Mouse (Mus musculus) hindbrain, embryonic 11.5 days (tissue): Measurements from ENCODE around the gene Wnk2. TPM values are rescaled to one million over a fixed set of nuclear protein-coding genes. Genes with fewer than 3 reads are reported as not detected.

ENCODE experiments used
- ATAC-seq: fragments of 200-750 bp; cut with Nextera tagmentation; 2 replicates; pipeline ENCODE4 v1.8.0; 2017; ENCODE audit warnings: mild to moderate bottlenecking, moderate TSS enrichment, moderate library complexity; ENCODE audit not compliant: low FRiP score
- DNase-seq: peaks from one replicate; pipeline ENCODE4 v3.0.0-alpha.2; 2015; ENCODE audit warnings: low spot score
- H3K27ac ChIP-seq: fragments of 300-500 bp; sonication (generic); 2 replicates; pipeline ENCODE4 v1.5.1; 2014; ENCODE audit warnings: mild to moderate bottlenecking, low read depth, low read length
- H3K27me3 ChIP-seq: fragments of 300-500 bp; sonication (generic); 2 replicates; pipeline ENCODE4 v1.6.1; 2014; ENCODE audit warnings: mild to moderate bottlenecking, low read length, moderate library complexity, mixed read lengths; ENCODE audit not compliant: control insufficient read depth, insufficient read depth
- H3K36me3 ChIP-seq: fragments of 300-500 bp; sonication (generic); 2 replicates; pipeline ENCODE4 v1.6.1; 2014; ENCODE audit warnings: mild to moderate bottlenecking, low read length, moderate library complexity, mixed read lengths; ENCODE audit not compliant: control insufficient read depth, insufficient read depth
- H3K4me1 ChIP-seq: fragments of 300-500 bp; sonication (generic); replicated peaks from 2 replicates; pipeline ENCODE4 v1.6.1; 2014; ENCODE audit warnings: low read length, mixed read lengths; ENCODE audit not compliant: control insufficient read depth, insufficient read depth
- H3K4me2 ChIP-seq: fragments of 300-500 bp; sonication (generic); replicated peaks from 2 replicates; pipeline ENCODE4 v1.6.1; 2014; ENCODE audit warnings: mild to moderate bottlenecking, low read depth, low read length
- H3K4me3 ChIP-seq: fragments of 300-500 bp; sonication (generic); 2 replicates; pipeline ENCODE4 v1.5.1; 2014; ENCODE audit warnings: low read depth, low read length
- H3K9ac ChIP-seq: fragments of 300-500 bp; sonication (generic); 2 replicates; pipeline ENCODE4 v1.6.1; 2014; ENCODE audit warnings: low read depth, low read length
- H3K9me3 ChIP-seq: fragments of 300-500 bp; sonication (generic); 2 replicates; pipeline ENCODE4 v1.6.1; 2016; ENCODE audit warnings: low read length; ENCODE audit not compliant: control insufficient read depth
- WGBS: fragments of 180-500 bp; shearing (Covaris S2); extraction: QIAGEN DNeasy Blood & Tissue Kit; methylation state at CpG from one replicate; pipeline ENCODE4 v1.1.7; 2014; 5-methylcytosine and 5-hydroxymethylcytosine counted together
- polyA plus RNA-seq: library from polyadenylated mRNA; unstranded; fragments of >200 nt; fragmentation: Nextera tagmentation; extraction: Ambion mirVana; gene quantifications from 2 replicates; pipeline ENCODE4 v1.2.1, GENCODE M21; 2014

Gene Wnk2
- polyA plus RNA-seq, 1 experiment from 2014 or later, result 11.0 TPM

DNA sequence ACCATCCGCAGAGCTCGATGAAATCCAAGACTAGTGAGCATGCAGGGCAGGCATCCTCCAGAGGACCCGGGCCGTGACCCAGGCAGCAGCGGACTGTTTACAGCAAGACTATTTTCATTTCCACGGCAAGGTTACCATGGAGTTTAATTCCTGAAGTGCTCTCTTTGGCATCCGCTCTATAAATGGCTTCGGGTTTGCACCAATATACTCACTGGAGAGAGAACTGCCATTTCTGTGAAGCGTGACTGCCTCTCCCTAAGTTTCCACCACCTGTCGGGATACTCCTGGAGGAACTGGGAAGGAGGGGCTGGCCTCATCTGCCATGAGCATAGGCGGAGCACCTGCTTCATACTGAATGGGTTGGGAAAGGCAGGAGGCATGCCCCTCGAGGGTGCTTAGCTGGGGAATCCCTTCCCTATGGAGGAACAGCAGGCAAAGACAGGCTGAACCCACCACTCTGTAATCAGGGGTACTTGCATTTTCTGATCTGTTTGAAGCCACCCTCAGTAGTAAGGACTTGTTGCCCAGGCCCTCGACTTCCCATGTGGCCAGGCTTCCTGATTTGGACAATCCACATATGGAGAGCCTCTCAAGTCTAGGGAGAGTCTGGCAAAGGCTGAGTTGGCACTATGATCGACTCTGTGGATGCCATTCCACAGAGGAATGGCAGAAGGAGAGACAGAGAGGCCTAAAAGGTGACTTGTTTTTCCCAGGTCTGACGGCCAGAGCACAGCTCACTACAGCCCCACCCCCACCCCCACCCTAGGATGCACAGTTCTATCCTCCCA is 19.8 kb downstream of the Wnk2 start:
- no peaks in the 10 kb centered on the region for H3K27me3 ChIP-seq
- WGBS, result 52% methylated on average over 15 of the region's 15 CpGs
- DNase-seq, result no peak
- H3K4me3 ChIP-seq, result no peak overlapping the region
- H3K9me3 ChIP-seq, result no peaks in the 10 kb centered on the region
- 0 out of 2 replicates have a peak overlapping the region, but pooled peaks have one; percentile 24 for H3K27ac ChIP-seq
- peaks cover 20% of the 10 kb centered on the region for H3K4me1 ChIP-seq
- no peak overlapping the region for H3K4me2 ChIP-seq
- ATAC-seq, result no peak
- no peak overlapping the region for H3K9ac ChIP-seq
- no peaks in the 10 kb centered on the region; the same call in 1 of the 2 replicates for H3K36me3 ChIP-seq

DNA sequence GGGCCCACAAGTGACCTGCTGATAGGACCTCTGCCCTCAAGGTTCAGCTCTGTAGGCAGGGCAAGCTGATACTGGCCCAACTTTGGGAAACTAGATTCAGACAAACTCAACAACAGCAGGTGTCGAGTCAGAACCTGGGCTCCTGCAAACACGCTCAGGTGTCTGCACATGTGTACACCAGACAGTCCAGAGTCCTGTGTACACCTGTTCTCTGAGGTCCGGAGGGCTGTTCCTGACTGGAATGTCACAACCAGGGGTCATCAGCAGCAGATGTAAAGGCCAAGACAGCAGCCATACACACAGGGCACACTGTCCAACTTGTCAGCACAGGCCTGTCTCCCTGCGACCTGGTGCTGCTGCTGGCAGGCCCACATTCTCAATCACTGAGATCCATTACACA is 25.7 kb downstream of the Wnk2 start:
- H3K27ac ChIP-seq, result no peak overlapping the region
- no peaks in the 10 kb centered on the region for H3K9me3 ChIP-seq
- H3K4me2 ChIP-seq, result no peak overlapping the region
- no peaks in the 10 kb centered on the region for H3K27me3 ChIP-seq
- ATAC-seq (no peak), DNase-seq (no peak)
- H3K4me1 ChIP-seq, result no peaks in the 10 kb centered on the region
- H3K9ac ChIP-seq, result no peak overlapping the region
- no peaks in the 10 kb centered on the region for H3K36me3 ChIP-seq
- no peak overlapping the region for H3K4me3 ChIP-seq
- 81% methylated on average over 4 of the region's 4 CpGs for WGBS

DNA sequence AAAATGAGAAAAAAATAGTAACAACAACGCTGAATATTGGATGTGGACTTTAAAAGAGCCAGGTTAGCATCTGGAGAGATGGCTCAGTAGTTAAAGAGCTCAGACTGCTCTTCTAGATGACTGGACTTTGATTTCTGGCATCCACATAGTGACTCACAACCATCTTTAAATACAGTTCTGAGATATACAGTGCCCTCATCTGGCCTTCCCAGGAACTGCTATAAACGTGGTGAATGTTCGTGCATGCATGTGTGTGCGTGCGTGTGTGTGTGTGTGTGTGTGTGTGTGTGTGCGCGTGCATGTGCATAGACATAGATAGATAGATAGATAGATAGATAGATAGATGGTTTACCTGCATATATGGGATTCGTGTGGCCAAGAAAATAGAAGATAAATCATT is 30.3 kb downstream of the Wnk2 start:
- H3K4me2 ChIP-seq, result no peak overlapping the region
- no peak overlapping the region for H3K9ac ChIP-seq
- WGBS, result 90% methylated on average over 8 of the region's 8 CpGs
- H3K27ac ChIP-seq, result no peak overlapping the region
- no peaks in the 10 kb centered on the region for H3K36me3 ChIP-seq
- no peak for ATAC-seq
- H3K4me1 ChIP-seq, result no peaks in the 10 kb centered on the region
- DNase-seq, result no peak
- H3K4me3 ChIP-seq, result no peak overlapping the region
- H3K27me3 ChIP-seq, result no peaks in the 10 kb centered on the region
- H3K9me3 ChIP-seq, result no peaks in the 10 kb centered on the region

DNA sequence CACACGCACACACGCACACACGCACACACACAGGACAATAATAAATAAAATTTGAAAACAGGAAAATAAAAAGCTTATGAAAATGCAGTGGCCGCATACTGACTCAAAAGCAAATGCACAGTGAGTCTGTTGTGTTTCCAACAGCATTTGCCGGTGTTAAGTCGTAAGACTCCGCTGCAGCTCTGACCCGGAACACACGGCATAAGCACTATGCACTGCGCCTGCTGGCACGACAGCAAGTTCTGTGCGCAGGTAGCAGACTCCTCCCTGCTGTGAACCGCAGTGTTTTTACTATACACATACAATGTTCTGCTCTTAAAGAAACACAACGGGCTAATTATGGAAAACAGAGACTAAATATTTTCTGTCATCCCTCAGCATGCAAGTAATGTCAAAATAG is 32.9 kb downstream of the Wnk2 start:
- no peak for ATAC-seq
- no peaks in the 10 kb centered on the region for H3K36me3 ChIP-seq
- H3K4me2 ChIP-seq, result no peak overlapping the region
- no peaks in the 10 kb centered on the region for H3K4me1 ChIP-seq
- no peaks in the 10 kb centered on the region for H3K27me3 ChIP-seq
- no peak overlapping the region for H3K4me3 ChIP-seq
- H3K9ac ChIP-seq, result no peak overlapping the region
- DNase-seq, result no peak
- WGBS, result 86% methylated on average over 14 of the region's 14 CpGs
- H3K27ac ChIP-seq, result no peak overlapping the region
- H3K9me3 ChIP-seq, result no peaks in the 10 kb centered on the region

DNA sequence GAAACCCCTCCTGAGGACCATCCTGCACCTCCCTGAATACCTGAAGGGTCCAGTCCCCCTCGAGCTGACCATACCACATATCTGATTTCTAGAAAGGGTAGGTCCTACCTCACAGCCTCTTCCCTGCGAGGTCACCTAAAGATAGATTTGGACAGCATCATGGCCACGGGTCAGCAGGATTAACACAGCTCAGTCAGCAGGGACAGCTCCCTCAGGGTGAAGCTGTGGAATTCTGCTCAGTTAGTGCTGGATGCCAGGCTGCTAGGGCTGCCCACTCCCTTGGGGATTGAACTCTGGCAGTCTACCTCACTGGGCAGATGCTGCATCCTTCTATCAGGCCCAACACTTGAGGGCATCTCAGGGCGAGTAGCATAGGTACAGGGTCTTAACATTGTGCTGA is 33.7 kb downstream of the Wnk2 start:
- WGBS, result 83% methylated on average over 4 of the region's 4 CpGs
- Histone ChIP-seq H3K27me3 (no peaks in the 10 kb centered on the region), H3K36me3 (no peaks in the 10 kb centered on the region), H3K4me2 (no peak overlapping the region), H3K4me3 (no peak overlapping the region), H3K9ac (no peak overlapping the region), H3K27ac (no peak overlapping the region), H3K4me1 (no peaks in the 10 kb centered on the region), H3K9me3 (no peaks in the 10 kb centered on the region)
- no peak for DNase-seq
- ATAC-seq, result no peak

DNA sequence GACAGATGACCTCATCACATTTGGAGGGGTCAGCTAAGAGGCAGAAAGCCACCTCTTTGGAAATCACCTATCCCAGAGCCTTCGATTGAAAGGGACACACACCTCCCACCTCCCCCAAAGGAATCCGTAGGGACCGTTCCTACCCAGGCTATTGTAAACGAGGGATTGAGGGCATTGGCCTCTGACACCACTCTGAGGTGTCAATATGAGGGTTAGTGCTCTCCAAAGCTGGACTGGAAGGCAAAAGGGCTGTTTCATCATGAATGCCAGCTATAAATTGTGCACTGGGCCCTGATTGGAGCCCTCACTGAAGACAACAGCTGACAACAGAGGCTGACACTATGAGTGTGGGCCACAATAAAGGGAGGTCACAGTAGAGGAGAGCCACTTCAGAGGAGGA is 34.5 kb downstream of the Wnk2 start:
- H3K27me3 ChIP-seq, result no peaks in the 10 kb centered on the region
- no peaks in the 10 kb centered on the region for H3K4me1 ChIP-seq
- H3K27ac ChIP-seq, result no peak overlapping the region
- no peak overlapping the region for H3K4me3 ChIP-seq
- H3K9me3 ChIP-seq, result no peaks in the 10 kb centered on the region
- WGBS, result 64% methylated on average over 4 of the region's 4 CpGs
- no peak overlapping the region for H3K4me2 ChIP-seq
- H3K36me3 ChIP-seq, result no peaks in the 10 kb centered on the region
- no peak overlapping the region for H3K9ac ChIP-seq
- DNase-seq (no peak), ATAC-seq (no peak)

DNA sequence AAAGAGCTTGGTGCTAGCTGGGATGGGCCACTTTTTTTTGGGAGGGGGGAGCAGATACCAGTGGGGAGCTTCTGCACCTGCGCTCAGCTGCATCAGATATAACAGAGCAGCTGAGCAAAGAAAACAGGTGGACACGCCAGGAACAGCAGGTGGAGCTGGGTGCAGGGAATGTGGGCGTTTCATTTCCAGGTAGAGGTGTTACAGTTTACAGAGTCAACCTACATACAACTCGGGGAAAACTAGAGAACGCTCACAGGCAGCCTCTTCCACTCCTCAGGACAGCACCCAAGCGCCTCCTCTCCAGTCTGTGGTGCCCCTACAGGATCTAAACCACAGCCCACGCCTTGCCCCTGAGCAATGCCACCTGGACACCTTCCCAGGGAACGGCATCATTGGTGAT is 35.2 kb downstream of the Wnk2 start:
- H3K27me3 ChIP-seq, result no peaks in the 10 kb centered on the region
- DNase-seq (no peak), ATAC-seq (no peak)
- no peak overlapping the region for H3K4me2 ChIP-seq
- H3K4me1 ChIP-seq, result no peaks in the 10 kb centered on the region
- no peak overlapping the region for H3K4me3 ChIP-seq
- no peaks in the 10 kb centered on the region for H3K9me3 ChIP-seq
- H3K36me3 ChIP-seq, result no peaks in the 10 kb centered on the region
- no peak overlapping the region for H3K27ac ChIP-seq
- WGBS, result 87% methylated on average over 8 of the region's 8 CpGs
- no peak overlapping the region for H3K9ac ChIP-seq

DNA sequence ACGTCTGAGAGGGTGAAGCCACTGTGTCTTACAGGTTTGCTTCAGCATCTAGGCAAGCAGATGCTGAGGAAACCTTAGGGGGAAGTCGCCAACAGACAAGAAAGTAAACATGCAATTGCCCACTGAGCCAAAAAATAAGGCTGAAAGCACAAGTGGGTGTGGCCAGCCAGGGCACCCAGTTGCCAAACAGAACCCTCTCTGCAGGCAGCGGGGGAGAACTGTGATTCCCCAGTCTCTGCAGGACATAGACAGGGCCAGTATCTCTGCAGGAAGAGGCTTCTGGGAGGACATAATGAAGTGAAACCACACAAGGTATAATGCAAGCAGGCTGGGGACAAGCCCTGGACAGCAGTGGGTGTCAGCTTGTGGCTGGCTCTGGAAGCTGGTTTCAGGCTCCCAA is 38.1 kb downstream of the Wnk2 start:
- no peak for ATAC-seq
- Histone ChIP-seq H3K9ac (no peak overlapping the region), H3K36me3 (no peaks in the 10 kb centered on the region), H3K9me3 (no peaks in the 10 kb centered on the region; the same call in 1 of the 2 replicates), H3K4me1 (no peaks in the 10 kb centered on the region), H3K27ac (no peak overlapping the region), H3K4me3 (no peak overlapping the region), H3K4me2 (no peak overlapping the region), H3K27me3 (no peaks in the 10 kb centered on the region)
- 73% methylated on average over 3 of the region's 3 CpGs for WGBS
- DNase-seq, result no peak

DNA sequence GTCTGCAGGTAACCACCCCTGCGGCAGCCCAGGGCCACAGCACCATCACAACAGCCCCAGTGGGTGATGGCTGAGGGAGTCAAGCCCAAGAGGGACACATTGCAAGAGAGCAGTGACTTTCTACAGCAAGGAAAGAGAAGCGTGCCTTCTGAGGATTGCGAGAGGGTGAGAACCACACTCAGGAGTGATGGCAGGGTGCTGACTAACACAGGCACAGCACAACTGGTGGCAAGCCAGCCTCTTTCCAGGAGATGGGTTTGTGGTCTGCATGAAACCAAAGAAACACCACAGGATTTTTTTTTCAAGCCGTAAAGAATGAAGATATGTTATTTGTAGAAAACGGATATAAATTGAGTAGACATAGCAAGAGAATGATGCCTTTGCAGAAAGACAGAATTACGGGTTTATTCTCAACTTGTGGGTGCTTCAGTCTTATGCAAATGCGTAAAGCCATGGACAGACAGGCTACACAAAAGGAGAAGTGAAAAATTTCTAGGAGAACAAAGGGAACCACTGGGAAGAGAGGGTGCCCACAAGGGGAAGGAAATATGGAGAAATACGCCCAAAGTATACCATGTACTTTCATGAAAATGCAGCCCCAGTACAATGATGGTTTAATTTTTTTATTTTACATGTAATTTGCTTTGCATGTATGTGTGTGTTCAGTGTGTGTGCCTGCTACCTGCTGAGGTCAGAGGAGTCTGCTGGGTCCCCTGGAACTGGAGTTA is 39.5 kb downstream of the Wnk2 start:
- Histone ChIP-seq H3K27me3 (no peaks in the 10 kb centered on the region), H3K9me3 (no peaks in the 10 kb centered on the region; the same call in 1 of the 2 replicates), H3K4me2 (no peak overlapping the region), H3K4me1 (no peaks in the 10 kb centered on the region), H3K4me3 (no peak overlapping the region), H3K36me3 (no peaks in the 10 kb centered on the region), H3K9ac (no peak overlapping the region), H3K27ac (no peak overlapping the region)
- DNase-seq, result no peak
- WGBS, result 85% methylated on average over 8 of the region's 8 CpGs
- ATAC-seq, result no peak
